Mouse (Mus musculus) neutrophil, adult 83 days (primary cell): ENCODE results near the gene Cacna1g. TPM values are rescaled to one million over a fixed set of nuclear protein-coding genes. Genes with fewer than 3 reads are reported as not detected.

ENCODE experiments used
- total RNA-seq, 2 experiments: library from RNA; stranded (reverse); gene quantifications; one replicate each; pipeline ENCODE4 v1.2.4; 2023

Gene Cacna1g
- 1 to 10 TPM; 2.0 to 4.4 TPM for total RNA-seq

GRCm38 (mm10) chr11:94473707-94474543 is at the start of gene Cacna1g:
Gene Cacna1g, minus strand, starts transcription at chr11:94474198.

GRCm38 (mm10) chr11:94521219-94521843 is 47.3 kb upstream of the Cacna1g start, which contains the start of gene Mycbpap:
Gene Mycbpap, minus strand, starts transcription at chr11:94521742.

GRCm38 (mm10) chr11:94499661-94500152 is 25.7 kb upstream of the Cacna1g start, which contains the start of gene Epn3:
Gene Epn3, minus strand, starts transcription at chr11:94499974.

GRCm38 (mm10) chr11:94486001-94486400 is 12.0 kb upstream of the Cacna1g start, which contains the start of gene Spata20:
Gene Spata20, minus strand, starts transcription at chr11:94486179.

GRCm38 (mm10) chr11:94392672-94393109 is 81.3 kb downstream of the Cacna1g start, which contains the start of gene Abcc3:
Gene Abcc3, minus strand, starts transcription at chr11:94392997.

Other genes starting within 250 kb of the Cacna1g start
- not detected for gene Wfikkn2, start 228.2 kb downstream of the Cacna1g start, total RNA-seq
- gene Gm21885, start 192.3 kb downstream of the Cacna1g start, total RNA-seq: not detected
- 10 to 100 TPM; 33.6 to 38.0 TPM for gene Luc7l3, start 152.2 kb downstream of the Cacna1g start, total RNA-seq
- 10 to 100 TPM; 26.1 to 29.0 TPM for gene Ankrd40, start 146.2 kb downstream of the Cacna1g start, total RNA-seq
- 1 to 10 TPM; 2.4 to 4.8 TPM for gene Abcc3, start 81.2 kb downstream of the Cacna1g start, total RNA-seq
- gene Spata20, start 12.0 kb upstream of the Cacna1g start, total RNA-seq: not detected
- not detected for gene Epn3, start 25.8 kb upstream of the Cacna1g start, total RNA-seq
- gene Mycbpap, start 47.5 kb upstream of the Cacna1g start, total RNA-seq: under 1 TPM; 0.13 TPM
- under 1 TPM; 0.26 to 0.62 TPM for gene Rsad1, start 75.1 kb upstream of the Cacna1g start, total RNA-seq
- not detected for gene Chad, start 90.8 kb upstream of the Cacna1g start, total RNA-seq
- 1 to 10 TPM; 2.8 to 3.0 TPM for gene Acsf2, start 127.7 kb upstream of the Cacna1g start, total RNA-seq
- 10 to 100 TPM; 58.3 to 59.1 TPM for gene Lrrc59, start 155.6 kb upstream of the Cacna1g start, total RNA-seq
- 10 to 100 TPM; 17.2 to 18.0 TPM for gene Mrpl27, start 179.6 kb upstream of the Cacna1g start, total RNA-seq
- gene Eme1, start 179.8 kb upstream of the Cacna1g start, total RNA-seq: 10 to 100 TPM in 1 of 2 experiments, 1 to 10 TPM in 1; 9.3 to 10.4 TPM
- 1 to 10 TPM; 5.5 to 6.7 TPM for gene Xylt2, start 203.3 kb upstream of the Cacna1g start, total RNA-seq
- not detected for gene Gm11541, start 230.3 kb upstream of the Cacna1g start, total RNA-seq